20 mouse cellular contexts compared by ENCODE assay signal in the genomic region with DNA sequence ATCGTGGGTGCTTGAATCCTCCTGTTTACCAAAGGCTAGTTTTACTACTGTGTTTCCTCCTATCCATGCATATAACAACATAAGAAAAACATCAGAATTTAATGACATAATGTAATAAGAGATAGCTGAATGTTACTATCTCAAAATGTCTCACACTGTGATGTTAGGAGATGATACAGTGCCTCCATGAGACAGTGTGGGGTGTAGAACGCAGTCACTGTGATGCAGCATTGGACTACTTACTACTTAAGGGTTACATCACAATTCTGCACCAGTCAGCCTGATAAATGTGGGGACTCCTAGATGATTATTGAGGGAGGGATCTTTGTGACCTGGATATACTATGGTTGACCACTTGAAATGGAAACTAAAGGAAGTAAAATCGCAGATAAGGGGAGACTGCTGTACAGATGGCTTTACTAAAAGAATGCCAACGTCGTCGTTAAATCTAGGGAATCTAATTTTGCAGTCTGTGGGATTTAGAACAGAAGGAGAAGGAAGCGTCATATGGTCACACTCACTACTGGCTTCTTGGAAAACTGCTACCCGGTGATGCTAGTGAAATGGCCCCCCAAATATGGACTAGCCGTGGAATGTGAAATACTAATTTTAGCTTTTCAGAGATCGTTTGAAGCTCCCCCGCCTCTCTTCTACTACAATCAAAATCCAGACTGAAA.
A peak's percentile ranks its signal among the peaks of the same experiment; 100 is the strongest.
DNase-seq lines count a peak whose midpoint lies in the region; ATAC-seq and TF ChIP-seq lines count a peak whose summit lies in the region.
"Had no signal": no experiment of that assay in that cellular context is flagged by ENCODE, and none has a peak within 500 bp of the region (broad histone marks: within the 10 kb centered on the region; RNA-seq: fewer than 3 reads in every experiment).

No protein-coding gene starts in this region.

- no peak overlapping the region for H3K4me2 ChIP-seq in forebrain, embryonic 13.5 days
- H3K4me2 ChIP-seq in forebrain, embryonic 16.5 days (ENCODE audit: low read length): no peak overlapping the region
- H3K4me2 ChIP-seq: embryonic facial prominence, embryonic 15.5 days; heart, embryonic 15.5 days; hindbrain, embryonic 15.5 days; midbrain, embryonic 13.5 days; neural tube, embryonic 12.5 days had no signal

- no peak overlapping the region for H3K4me3 ChIP-seq in forebrain, embryonic 13.5 days
- no peak overlapping the region for H3K4me3 ChIP-seq in forebrain, embryonic 10.5 days
- H3K4me3 ChIP-seq in forebrain, embryonic 16.5 days (replicated peaks; ENCODE audit: low read length): no peak overlapping the region
- H3K4me3 ChIP-seq in heart, adult 2 months: no peak overlapping the region
- H3K4me3 ChIP-seq: embryonic facial prominence, embryonic 15.5 days; heart, embryonic 15.5 days; hindbrain, embryonic 15.5 days; midbrain, embryonic 13.5 days; neural tube, embryonic 12.5 days had no signal

- no peak overlapping the region for H3K9ac ChIP-seq in forebrain, embryonic 13.5 days
- no peak overlapping the region for H3K9ac ChIP-seq in forebrain, embryonic 16.5 days (replicated peaks; ENCODE audit: low read depth, low read length)
- no peak overlapping the region for H3K9ac ChIP-seq in heart, adult 2 months (ENCODE audit: low read depth, low read length)
- H3K9ac ChIP-seq: embryonic facial prominence, embryonic 15.5 days; heart, embryonic 15.5 days; hindbrain, embryonic 15.5 days; liver, postnatal 0 days; midbrain, embryonic 13.5 days; neural tube, embryonic 12.5 days had no signal

- no peak for TF ChIP-seq EP300 in heart, adult 2 months (IDR thresholded peaks at IDR 0.05; ENCODE audit: insufficient read depth, low read depth, low read length)

- TF ChIP-seq CTCF in heart, adult 2 months (IDR thresholded peaks at IDR 0.05): no peak

- peak; percentile 43; the same call in 1 of the 2 replicates for ATAC-seq in forebrain, embryonic 13.5 days
- ATAC-seq in forebrain, embryonic 16.5 days: peak; percentile 73
- ATAC-seq in CD4-positive, CD25-positive, alpha-beta regulatory T cell, adult 4 months: no peak
- ATAC-seq: intestine, embryonic 16.5 days; liver, postnatal 0 days; midbrain, embryonic 13.5 days had no signal

- 81% methylated on average over 11 of the region's 11 CpGs for WGBS in forebrain, embryonic 13.5 days
- WGBS in forebrain, embryonic 10.5 days: 92% methylated on average over 11 of the region's 11 CpGs
- WGBS in forebrain, embryonic 16.5 days: 54% methylated on average over 11 of the region's 11 CpGs
- WGBS in heart, adult 2 months: 63% methylated on average over 11 of the region's 11 CpGs

- no peak for TF ChIP-seq POLR2A in heart, adult 2 months (IDR thresholded peaks at IDR 0.05; ENCODE audit: insufficient read depth, low read depth, low read length)

- no peaks in the 10 kb centered on the region for H3K27me3 ChIP-seq in forebrain, embryonic 13.5 days
- H3K27me3 ChIP-seq in forebrain, embryonic 10.5 days (ENCODE audit: poor library complexity, severe bottlenecking): no peaks in the 10 kb centered on the region
- no peaks in the 10 kb centered on the region for H3K27me3 ChIP-seq in forebrain, embryonic 16.5 days (replicated peaks; ENCODE audit: control insufficient read depth, insufficient read depth, low read length)
- no peaks in the 10 kb centered on the region for H3K27me3 ChIP-seq in heart, adult 2 months (ENCODE audit: control insufficient read depth, insufficient read depth, low read length)
- H3K27me3 ChIP-seq: embryonic facial prominence, embryonic 15.5 days; heart, embryonic 15.5 days; hindbrain, embryonic 15.5 days; midbrain, embryonic 13.5 days; neural tube, embryonic 12.5 days had no signal

- H3K27ac ChIP-seq in forebrain, embryonic 13.5 days: no peak overlapping the region
- no peak overlapping the region for H3K27ac ChIP-seq in forebrain, embryonic 10.5 days
- H3K27ac ChIP-seq in forebrain, embryonic 16.5 days (ENCODE audit: low read length): peak overlapping the region; percentile 39
- H3K27ac ChIP-seq in heart, adult 2 months: no peak overlapping the region
- H3K27ac ChIP-seq: embryonic facial prominence, embryonic 15.5 days; hindbrain, embryonic 15.5 days; midbrain, embryonic 13.5 days; neural tube, embryonic 12.5 days had no signal

- H3K36me3 ChIP-seq in forebrain, embryonic 13.5 days (ENCODE audit: poor library complexity, severe bottlenecking): no peaks in the 10 kb centered on the region
- no peaks in the 10 kb centered on the region for H3K36me3 ChIP-seq in forebrain, embryonic 10.5 days (replicated peaks)
- H3K36me3 ChIP-seq in forebrain, embryonic 16.5 days (ENCODE audit: control insufficient read depth, insufficient read depth): no peaks in the 10 kb centered on the region
- no peaks in the 10 kb centered on the region for H3K36me3 ChIP-seq in heart, adult 2 months (ENCODE audit: control insufficient read depth, insufficient read depth, low read length)
- H3K36me3 ChIP-seq: embryonic facial prominence, embryonic 15.5 days; heart, embryonic 15.5 days; hindbrain, embryonic 15.5 days; midbrain, embryonic 13.5 days; neural tube, embryonic 12.5 days had no signal

- intact Hi-C loops in heart, adult 2 months (cut with DNase I): no loop called here

- no peak for DNase-seq in forebrain, embryonic 10.5 days (ENCODE audit: extremely low spot score, low spot score)
- peak; percentile 29 for DNase-seq in layer of hippocampus, adult 9-10 months (ENCODE audit: low spot score)
- no peak for DNase-seq in layer of hippocampus, postnatal 10 days (ENCODE audit: low spot score in 2 of 2)
- peak; percentile 50 to 77 for DNase-seq in right cerebral cortex, postnatal 10 days (ENCODE audit: low spot score in 2 of 2)
- no peak for DNase-seq in heart, adult 2 months
- DNase-seq: adrenal gland, postnatal 25 days; gastrocnemius, postnatal 25 days; heart, postnatal 4 days; liver, postnatal 0 days; lung, postnatal 10 days; thymus, postnatal 14 days had no signal

- peaks cover 29% of the 10 kb centered on the region for H3K4me1 ChIP-seq in forebrain, embryonic 13.5 days
- peaks cover 9% of the 10 kb centered on the region for H3K4me1 ChIP-seq in forebrain, embryonic 10.5 days
- H3K4me1 ChIP-seq in forebrain, embryonic 16.5 days (replicated peaks; ENCODE audit: control insufficient read depth, insufficient read depth, low read length): peaks cover 11% of the 10 kb centered on the region
- no peaks in the 10 kb centered on the region for H3K4me1 ChIP-seq in heart, adult 2 months (ENCODE audit: control insufficient read depth, insufficient read depth, low read length)
- H3K4me1 ChIP-seq: embryonic facial prominence, embryonic 15.5 days; midbrain, embryonic 13.5 days; neural tube, embryonic 12.5 days had no signal

- H3K9me3 ChIP-seq in forebrain, embryonic 13.5 days (replicated peaks): no peaks in the 10 kb centered on the region
- H3K9me3 ChIP-seq in forebrain, embryonic 10.5 days: no peaks in the 10 kb centered on the region
- no peaks in the 10 kb centered on the region for H3K9me3 ChIP-seq in forebrain, embryonic 16.5 days (ENCODE audit: control insufficient read depth, low read length)
- H3K9me3 ChIP-seq: embryonic facial prominence, embryonic 15.5 days; heart, embryonic 15.5 days; hindbrain, embryonic 15.5 days; midbrain, embryonic 13.5 days; neural tube, embryonic 12.5 days had no signal

- no peaks in the 10 kb centered on the region for H3K79me2 ChIP-seq in heart, adult 2 months (replicated peaks; ENCODE audit: control insufficient read depth, insufficient read depth, low read length)

Comparison
In these comparisons a context has a peak if more than half of its experiments do, and no peak if none do; other contexts are left out.
1. DNase-seq: peak in layer of hippocampus, adult 9-10 months (single experiment) and right cerebral cortex, postnatal 10 days (2 of 2); none in forebrain, embryonic 10.5 days (single experiment), layer of hippocampus, postnatal 10 days (0 of 2) and heart, adult 2 months (0 of 2).